Mouse (Mus musculus) forebrain, embryonic 11.5 days (tissue): ENCODE measurements around the gene Vav2. TPM values are rescaled to one million over a fixed set of nuclear protein-coding genes. Genes with fewer than 3 reads are reported as not detected.

Experiments
- ATAC-seq: fragments of 200-750 bp; cut with Nextera tagmentation; replicated peaks from 2 replicates; pipeline ENCODE4 v1.8.0; 2017; ENCODE audit warnings: moderate TSS enrichment; ENCODE audit not compliant: low FRiP score
- DNase-seq: peaks from one replicate; pipeline ENCODE4 v3.0.0-alpha.2; 2017; ENCODE audit warnings: low spot score
- H3K27ac ChIP-seq: fragments of 300-500 bp; sonication (generic); 2 replicates; pipeline ENCODE4 v1.5.1; 2014; ENCODE audit warnings: low read depth, low read length
- H3K27me3 ChIP-seq: fragments of 300-500 bp; sonication (generic); 2 replicates; pipeline ENCODE4 v1.6.1; 2014; ENCODE audit warnings: mild to moderate bottlenecking, low read length, mixed read lengths; ENCODE audit not compliant: control insufficient read depth, insufficient read depth
- H3K36me3 ChIP-seq: fragments of 300-500 bp; sonication (generic); 2 replicates; pipeline ENCODE4 v1.6.1; 2014; ENCODE audit warnings: mild to moderate bottlenecking, low read length, moderate library complexity, mixed read lengths; ENCODE audit not compliant: control insufficient read depth, insufficient read depth
- H3K4me1 ChIP-seq: fragments of 300-500 bp; sonication (generic); replicated peaks from 2 replicates; pipeline ENCODE4 v1.6.1; 2014; ENCODE audit warnings: low read length, mixed read lengths; ENCODE audit not compliant: control insufficient read depth, insufficient read depth
- H3K4me2 ChIP-seq: fragments of 300-500 bp; sonication (generic); 2 replicates; pipeline ENCODE4 v1.6.1; 2014; ENCODE audit warnings: low read depth, mild to moderate bottlenecking, low read length, moderate library complexity, mixed read lengths; ENCODE audit not compliant: severe bottlenecking
- H3K4me3 ChIP-seq: fragments of 300-500 bp; sonication (generic); 2 replicates; pipeline ENCODE4 v1.5.1; 2014; ENCODE audit warnings: low read depth, low read length
- H3K9ac ChIP-seq: fragments of 300-500 bp; sonication (generic); 2 replicates; pipeline ENCODE4 v1.6.1; 2014; ENCODE audit warnings: low read length
- H3K9me3 ChIP-seq: fragments of 300-500 bp; sonication (generic); 2 replicates; pipeline ENCODE4 v1.6.1; 2016; ENCODE audit warnings: low read length, mixed read lengths; ENCODE audit not compliant: control insufficient read depth
- WGBS: fragments of 180-500 bp; shearing (Covaris S2); extraction: QIAGEN DNeasy Blood & Tissue Kit; methylation state at CpG from one replicate; pipeline ENCODE4 v1.1.7; 2014; 5-methylcytosine and 5-hydroxymethylcytosine counted together
- polyA plus RNA-seq: library from polyadenylated mRNA; unstranded; fragments of >200 nt; fragmentation: Nextera tagmentation; extraction: Ambion mirVana; gene quantifications from 2 replicates; pipeline ENCODE4 v1.2.1, GENCODE M21; 2014

Gene Vav2
- polyA plus RNA-seq, 1 experiment from 2014 or later = 12.7 TPM

- H3K27ac ChIP-seq = no peak overlapping the region
- H3K4me1 ChIP-seq = peaks cover 41% of the 10 kb centered on the region
- H3K36me3 ChIP-seq = no peaks in the 10 kb centered on the region
- WGBS = 17% methylated on average over 5 of the region's 5 CpGs
- ATAC-seq (no peak), DNase-seq (no peak)
- no peak overlapping the region for H3K4me3 ChIP-seq
- no peak overlapping the region for H3K9ac ChIP-seq
- no peak overlapping the region for H3K4me2 ChIP-seq
- no peaks in the 10 kb centered on the region for H3K27me3 ChIP-seq
- no peaks in the 10 kb centered on the region; the same call in 1 of the 2 replicates for H3K9me3 ChIP-seq
Measured at GRCm38 (mm10) chr2:27392278-27392677, 34.6 kb downstream of the Vav2 start.

- Histone ChIP-seq H3K36me3 (no peaks in the 10 kb centered on the region), H3K4me3 (no peak overlapping the region), H3K27ac (no peak overlapping the region), H3K4me1 (peaks cover 36% of the 10 kb centered on the region), H3K9ac (no peak overlapping the region), H3K4me2 (no peak overlapping the region), H3K9me3 (no peaks in the 10 kb centered on the region; the same call in 1 of the 2 replicates), H3K27me3 (no peaks in the 10 kb centered on the region)
- 66% methylated on average over 4 of the region's 4 CpGs for WGBS
- ATAC-seq (no peak), DNase-seq (no peak)
Measured at GRCm38 (mm10) chr2:27390775-27391174, 36.1 kb downstream of the Vav2 start.

- no peak overlapping the region for H3K9ac ChIP-seq
- H3K9me3 ChIP-seq = no peaks in the 10 kb centered on the region; the same call in 1 of the 2 replicates
- no peak overlapping the region for H3K4me3 ChIP-seq
- H3K4me2 ChIP-seq = no peak overlapping the region
- no peak for DNase-seq
- H3K4me1 ChIP-seq = peaks cover 32% of the 10 kb centered on the region
- no peak for ATAC-seq
- 66% methylated on average over 8 of the region's 8 CpGs for WGBS
- H3K27me3 ChIP-seq = no peaks in the 10 kb centered on the region
- no peaks in the 10 kb centered on the region for H3K36me3 ChIP-seq
- no peak overlapping the region for H3K27ac ChIP-seq
Measured at GRCm38 (mm10) chr2:27390325-27390724, 36.5 kb downstream of the Vav2 start.

GRCm38 (mm10) chr2:27389272-27390162 lies 37.3 kb downstream of the Vav2 start:
- H3K27me3 ChIP-seq = no peaks in the 10 kb centered on the region
- H3K4me3 ChIP-seq = no peak overlapping the region
- H3K4me1 ChIP-seq = peaks cover 28% of the 10 kb centered on the region
- 37% methylated on average over 14 of the region's 14 CpGs for WGBS
- H3K9me3 ChIP-seq = no peaks in the 10 kb centered on the region; the same call in 1 of the 2 replicates
- no peak for DNase-seq
- no peak overlapping the region for H3K9ac ChIP-seq
- no peaks in the 10 kb centered on the region for H3K36me3 ChIP-seq
- H3K4me2 ChIP-seq = no peak overlapping the region
- no peak for ATAC-seq
- H3K27ac ChIP-seq = no peak overlapping the region

- ATAC-seq = no peak
- no peak for DNase-seq
- H3K4me1 ChIP-seq = peaks cover 21% of the 10 kb centered on the region; the same call in 1 of the 2 replicates
- 87% methylated on average over 1 of the region's 1 CpGs for WGBS
- H3K9me3 ChIP-seq = no peaks in the 10 kb centered on the region; the same call in 1 of the 2 replicates
- no peak overlapping the region for H3K9ac ChIP-seq
- no peak overlapping the region for H3K4me2 ChIP-seq
- H3K27ac ChIP-seq = no peak overlapping the region
- no peaks in the 10 kb centered on the region for H3K27me3 ChIP-seq
- H3K4me3 ChIP-seq = no peak overlapping the region
- no peaks in the 10 kb centered on the region for H3K36me3 ChIP-seq
Measured at GRCm38 (mm10) chr2:27387209-27387608, 39.6 kb downstream of the Vav2 start.

- Histone ChIP-seq H3K36me3 (no peaks in the 10 kb centered on the region), H3K4me3 (no peak overlapping the region), H3K9me3 (no peaks in the 10 kb centered on the region), H3K27ac (no peak overlapping the region), H3K9ac (no peak overlapping the region), H3K27me3 (no peaks in the 10 kb centered on the region), H3K4me1 (peaks cover 14% of the 10 kb centered on the region), H3K4me2 (no peak overlapping the region)
- DNase-seq = no peak
- ATAC-seq = no peak
- WGBS = 84% methylated on average over 4 of the region's 4 CpGs
Measured at GRCm38 (mm10) chr2:27381698-27382097, 45.1 kb downstream of the Vav2 start.

- Histone ChIP-seq H3K36me3 (no peaks in the 10 kb centered on the region), H3K4me2 (no peak overlapping the region), H3K4me3 (no peak overlapping the region), H3K4me1 (peaks cover 14% of the 10 kb centered on the region), H3K9ac (no peak overlapping the region), H3K27me3 (no peaks in the 10 kb centered on the region), H3K9me3 (no peaks in the 10 kb centered on the region), H3K27ac (no peak overlapping the region)
- ATAC-seq = no peak
- no peak for DNase-seq
- WGBS = 85% methylated on average over 3 of the region's 3 CpGs
Measured at GRCm38 (mm10) chr2:27381254-27381653, 45.6 kb downstream of the Vav2 start.

- no peak overlapping the region for H3K9ac ChIP-seq
- peaks cover 18% of the 10 kb centered on the region for H3K4me1 ChIP-seq
- H3K4me3 ChIP-seq = no peak overlapping the region
- H3K9me3 ChIP-seq = no peaks in the 10 kb centered on the region
- DNase-seq = no peak
- H3K36me3 ChIP-seq = no peaks in the 10 kb centered on the region
- WGBS = 18% methylated on average over 4 of the region's 4 CpGs
- H3K27ac ChIP-seq = no peak overlapping the region
- H3K27me3 ChIP-seq = no peaks in the 10 kb centered on the region
- no peak overlapping the region for H3K4me2 ChIP-seq
- no peak for ATAC-seq
Measured at GRCm38 (mm10) chr2:27377876-27378275, 49.0 kb downstream of the Vav2 start.

GRCm38 (mm10) chr2:27377164-27377563 lies 49.7 kb downstream of the Vav2 start:
- Histone ChIP-seq H3K27ac (no peak overlapping the region), H3K9ac (no peak overlapping the region), H3K4me3 (no peak overlapping the region), H3K4me1 (peaks cover 18% of the 10 kb centered on the region), H3K36me3 (no peaks in the 10 kb centered on the region), H3K27me3 (no peaks in the 10 kb centered on the region), H3K4me2 (no peak overlapping the region), H3K9me3 (no peaks in the 10 kb centered on the region)
- WGBS = 53% methylated on average over 8 of the region's 8 CpGs
- no peak for ATAC-seq
- no peak for DNase-seq
